Mouse (Mus musculus) heart, embryonic 12.5 days (tissue): ENCODE measurements around the gene 1700025C18Rik. TPM values are rescaled to one million over a fixed set of nuclear protein-coding genes. Genes with fewer than 3 reads are reported as not detected.

Experiments
- ATAC-seq: fragments of 200-750 bp; cut with Nextera tagmentation; 2 replicates; pipeline ENCODE4 v1.8.0; 2017; ENCODE audit warnings: moderate TSS enrichment, moderate library complexity; ENCODE audit not compliant: insufficient number of reproducible peaks, low FRiP score
- H3K27ac ChIP-seq: fragments of 300-500 bp; sonication (generic); 2 replicates; pipeline ENCODE4 v1.5.1; 2016; ENCODE audit warnings: mild to moderate bottlenecking, moderate library complexity; ENCODE audit not compliant: poor library complexity, severe bottlenecking
- H3K27me3 ChIP-seq: fragments of 300-500 bp; sonication (generic); replicated peaks from 2 replicates; pipeline ENCODE4 v1.6.1; 2016; ENCODE audit warnings: mild to moderate bottlenecking, moderate library complexity
- H3K36me3 ChIP-seq: fragments of 300-500 bp; sonication (generic); 2 replicates; pipeline ENCODE4 v1.6.1; 2016; ENCODE audit warnings: mild to moderate bottlenecking, moderate library complexity
- H3K4me1 ChIP-seq: fragments of 300-500 bp; sonication (generic); replicated peaks from 2 replicates; pipeline ENCODE4 v1.6.1; 2016; ENCODE audit warnings: mild to moderate bottlenecking
- H3K4me2 ChIP-seq: fragments of 300-500 bp; sonication (generic); 2 replicates; pipeline ENCODE4 v1.6.1; 2016; ENCODE audit warnings: mild to moderate bottlenecking, moderate library complexity
- H3K4me3 ChIP-seq: fragments of 300-500 bp; sonication (generic); 2 replicates; pipeline ENCODE4 v1.5.1; 2016; ENCODE audit warnings: mild to moderate bottlenecking
- H3K9ac ChIP-seq: fragments of 300-500 bp; sonication (generic); 2 replicates; pipeline ENCODE4 v1.6.1; 2016; ENCODE audit warnings: mild to moderate bottlenecking, moderate library complexity
- H3K9me3 ChIP-seq: fragments of 300-500 bp; sonication (generic); replicated peaks from 2 replicates; pipeline ENCODE4 v1.6.1; 2016; ENCODE audit warnings: mild to moderate bottlenecking, moderate library complexity
- WGBS: fragments of 180-500 bp; shearing (Covaris S2); methylation state at CpG from one replicate; pipeline ENCODE4 v1.1.7; 2016; 5-methylcytosine and 5-hydroxymethylcytosine counted together
- polyA plus RNA-seq: library from polyadenylated mRNA; unstranded; fragments of >200 nt; fragmentation: Nextera tagmentation; extraction: Ambion mirVana; gene quantifications from 2 replicates; pipeline ENCODE4 v1.2.1, GENCODE M21; 2016

1700025C18Rik gene
- polyA plus RNA-seq, 1 experiment from 2014 or later, result not detected

GRCm38 (mm10) chr2:165056377-165057085 is 34.0 kb downstream of the 1700025C18Rik start:
- no peaks in the 10 kb centered on the region for H3K36me3 ChIP-seq
- no peak overlapping the region for H3K27ac ChIP-seq
- H3K4me1 ChIP-seq, result peaks cover 20% of the 10 kb centered on the region
- no peak for ATAC-seq
- H3K4me3 ChIP-seq, result peak overlapping the region; percentile 46
- peak overlapping the region; percentile 76 for H3K4me2 ChIP-seq
- H3K9ac ChIP-seq, result no peak overlapping the region
- H3K27me3 ChIP-seq, result peaks cover 13% of the 10 kb centered on the region
- 72% methylated on average over 14 of the region's 14 CpGs for WGBS
- H3K9me3 ChIP-seq, result no peaks in the 10 kb centered on the region

DNA sequence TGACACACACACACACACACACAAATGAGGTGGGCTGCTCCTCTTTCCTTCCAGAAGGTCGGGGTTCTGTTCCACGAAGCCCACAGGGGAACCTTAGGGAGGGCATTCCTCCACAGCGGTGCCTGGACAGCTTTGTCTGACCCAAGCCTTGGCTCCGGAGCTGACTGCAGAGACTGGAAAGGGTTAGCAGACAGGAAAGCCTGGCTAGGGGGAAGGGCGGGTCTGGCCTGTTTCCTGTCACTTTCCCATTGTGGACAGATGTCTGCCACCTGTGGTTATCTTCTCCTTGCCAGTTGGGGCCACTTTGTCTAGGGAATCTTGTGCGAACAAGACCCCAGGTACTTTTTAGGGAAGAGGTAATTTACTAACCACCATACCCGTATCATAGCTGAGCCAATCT is 34.6 kb downstream of the 1700025C18Rik start:
- H3K36me3 ChIP-seq, result no peaks in the 10 kb centered on the region
- peaks cover 13% of the 10 kb centered on the region for H3K27me3 ChIP-seq
- H3K4me2 ChIP-seq, result peak overlapping the region; percentile 76
- peaks cover 20% of the 10 kb centered on the region for H3K4me1 ChIP-seq
- peak overlapping the region; percentile 43 for H3K9ac ChIP-seq
- no peak; the same call in 1 of the 2 replicates for ATAC-seq
- 2% methylated on average over 7 of the region's 7 CpGs for WGBS
- no peak overlapping the region for H3K27ac ChIP-seq
- H3K4me3 ChIP-seq, result peak overlapping the region; percentile 46
- H3K9me3 ChIP-seq, result no peaks in the 10 kb centered on the region

DNA sequence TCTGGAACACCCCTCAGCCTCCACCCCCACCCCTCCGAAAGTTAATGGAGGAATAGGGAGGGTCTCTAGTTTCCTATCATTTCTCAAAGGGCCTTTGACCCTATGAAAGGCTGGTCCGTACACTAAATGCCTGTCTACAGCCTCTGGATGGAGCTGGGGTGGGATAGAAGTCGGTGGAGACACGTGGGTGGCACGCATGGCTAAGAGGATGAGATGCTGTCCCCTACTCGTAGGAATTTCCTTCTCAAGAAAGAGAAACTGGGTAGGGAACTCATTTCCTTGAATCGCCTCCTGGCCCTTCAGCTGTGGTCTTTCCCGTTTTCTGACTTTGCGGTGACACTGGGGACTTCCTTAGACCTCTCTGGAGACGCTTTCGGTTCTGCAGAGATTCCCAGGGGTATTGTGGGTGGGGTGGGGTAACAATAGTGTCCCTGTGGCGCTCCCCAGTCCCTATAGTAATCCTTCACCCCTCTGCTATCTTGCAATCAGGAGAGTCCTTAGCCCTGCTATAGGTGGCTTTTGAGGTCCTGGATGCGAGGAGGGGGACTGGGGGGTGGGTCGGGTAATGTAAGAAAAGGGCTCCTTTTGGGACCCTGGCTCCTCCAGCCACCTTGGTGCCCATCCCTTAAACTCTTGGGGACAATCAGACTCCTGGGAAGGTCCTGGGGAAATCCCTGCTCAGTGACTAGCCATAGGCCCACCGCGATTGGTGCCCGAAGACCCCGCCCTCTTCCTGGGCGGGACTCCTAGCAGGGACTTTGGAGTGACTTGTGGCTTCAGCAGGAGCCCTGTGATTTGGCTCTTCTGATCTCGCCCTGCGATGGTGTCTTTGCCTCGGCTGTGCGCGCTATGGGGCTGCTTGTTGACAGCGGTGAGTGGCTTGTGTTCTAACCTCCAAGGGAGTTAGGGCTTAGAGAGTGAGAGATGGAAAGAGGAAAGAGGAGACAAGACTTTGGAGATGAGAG is 35.4 kb downstream of the 1700025C18Rik start, which contains the start of gene Cd40:
Gene Cd40 (plus strand): TSS at position 740 of the 965 bp plus-strand sequence.
- WGBS, result 13% methylated on average over 25 of the region's 25 CpGs
- Histone ChIP-seq H3K9me3 (no peaks in the 10 kb centered on the region), H3K9ac (peak within 1 kb of the TSS; percentile 59), H3K4me2 (peak within 1 kb of the TSS; percentile 76), H3K27ac (no peak within 1 kb of the TSS), H3K4me3 (peak within 1 kb of the TSS; percentile 46), H3K27me3 (peaks cover 13% of the 10 kb centered on the region), H3K4me1 (peaks cover 20% of the 10 kb centered on the region), H3K36me3 (no peaks in the 10 kb centered on the region)
- ATAC-seq, result peak; percentile 82

DNA sequence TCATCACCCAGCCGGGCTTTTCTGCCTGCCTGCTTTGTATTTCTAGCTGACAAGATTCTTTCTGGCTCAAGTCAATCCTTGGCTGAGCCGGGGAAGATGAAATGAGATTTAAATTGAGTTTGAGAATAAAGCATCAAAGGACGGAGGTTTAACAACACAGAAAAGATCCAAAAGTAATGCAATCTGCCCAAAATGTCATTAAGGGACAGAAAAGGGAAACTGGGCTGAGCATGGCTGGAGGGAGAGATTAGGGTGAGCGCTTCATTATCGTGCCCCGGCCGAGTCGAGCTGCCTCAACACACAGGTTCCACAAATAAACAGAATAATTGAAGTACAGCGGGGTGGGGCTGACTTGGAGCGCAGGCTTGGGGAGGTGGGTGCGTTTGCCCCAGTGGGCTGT is 39.0 kb downstream of the 1700025C18Rik start:
- WGBS, result 38% methylated on average over 11 of the region's 11 CpGs
- ATAC-seq, result no peak
- H3K9ac ChIP-seq, result no peak overlapping the region
- H3K4me3 ChIP-seq, result no peak overlapping the region
- no peak overlapping the region for H3K27ac ChIP-seq
- peaks cover 17% of the 10 kb centered on the region; the same call in 1 of the 2 replicates for H3K27me3 ChIP-seq
- H3K36me3 ChIP-seq, result no peaks in the 10 kb centered on the region
- H3K4me1 ChIP-seq, result peaks cover 19% of the 10 kb centered on the region
- no peak overlapping the region for H3K4me2 ChIP-seq
- H3K9me3 ChIP-seq, result no peaks in the 10 kb centered on the region

GRCm38 (mm10) chr2:165050826-165051548 is 39.6 kb downstream of the 1700025C18Rik start:
- Histone ChIP-seq H3K36me3 (no peaks in the 10 kb centered on the region), H3K27me3 (0 out of 2 replicates have a peak, but pooled peaks cover 17% of the 10 kb centered on the region), H3K9me3 (no peaks in the 10 kb centered on the region), H3K4me1 (peaks cover 13% of the 10 kb centered on the region), H3K4me2 (no peak overlapping the region), H3K4me3 (no peak overlapping the region), H3K27ac (no peak overlapping the region), H3K9ac (no peak overlapping the region)
- 62% methylated on average over 18 of the region's 18 CpGs for WGBS
- no peak for ATAC-seq

DNA sequence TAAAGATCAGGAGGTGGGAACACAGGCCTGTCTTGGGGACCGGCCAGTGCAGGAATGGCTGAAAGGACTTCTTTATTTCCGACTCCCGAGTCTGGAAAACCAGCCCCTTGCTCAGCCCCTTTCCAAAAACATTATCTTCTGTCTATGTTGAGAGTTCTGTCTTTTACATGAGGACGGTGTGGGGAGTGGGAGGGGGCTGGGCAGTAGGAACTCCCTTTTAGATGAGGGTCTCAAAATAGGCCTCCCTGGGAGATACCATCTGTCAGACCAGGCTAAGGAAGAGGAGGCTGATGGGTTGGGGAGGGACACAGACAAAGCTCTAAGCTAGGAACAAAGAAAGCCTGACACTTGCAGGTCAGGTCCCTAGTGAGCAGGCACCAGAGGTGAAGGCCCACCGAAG is 41.5 kb downstream of the 1700025C18Rik start:
- Histone ChIP-seq H3K4me2 (no peak overlapping the region), H3K4me1 (no peaks in the 10 kb centered on the region), H3K27ac (no peak overlapping the region), H3K36me3 (no peaks in the 10 kb centered on the region), H3K9ac (no peak overlapping the region), H3K9me3 (no peaks in the 10 kb centered on the region), H3K4me3 (no peak overlapping the region), H3K27me3 (0 out of 2 replicates have a peak, but pooled peaks cover 17% of the 10 kb centered on the region)
- 52% methylated on average over 5 of the region's 5 CpGs for WGBS
- no peak for ATAC-seq

GRCm38 (mm10) chr2:165043729-165044128 is 46.8 kb downstream of the 1700025C18Rik start:
- no peak overlapping the region for H3K9ac ChIP-seq
- 62% methylated on average over 2 of the region's 2 CpGs for WGBS
- H3K4me3 ChIP-seq, result no peak overlapping the region
- H3K9me3 ChIP-seq, result no peaks in the 10 kb centered on the region
- H3K4me2 ChIP-seq, result no peak overlapping the region
- no peak for ATAC-seq
- no peaks in the 10 kb centered on the region for H3K27me3 ChIP-seq
- no peak overlapping the region for H3K27ac ChIP-seq
- no peaks in the 10 kb centered on the region for H3K36me3 ChIP-seq
- no peaks in the 10 kb centered on the region for H3K4me1 ChIP-seq

GRCm38 (mm10) chr2:165043090-165043636 is 47.4 kb downstream of the 1700025C18Rik start:
- Histone ChIP-seq H3K9ac (no peak overlapping the region), H3K27me3 (no peaks in the 10 kb centered on the region), H3K9me3 (no peaks in the 10 kb centered on the region), H3K4me2 (peak overlapping the region; percentile 4; the same call in 1 of the 2 replicates), H3K4me1 (no peaks in the 10 kb centered on the region), H3K27ac (no peak overlapping the region), H3K4me3 (no peak overlapping the region), H3K36me3 (no peaks in the 10 kb centered on the region)
- ATAC-seq, result no peak
- WGBS, result 36% methylated on average over 17 of the region's 17 CpGs

DNA sequence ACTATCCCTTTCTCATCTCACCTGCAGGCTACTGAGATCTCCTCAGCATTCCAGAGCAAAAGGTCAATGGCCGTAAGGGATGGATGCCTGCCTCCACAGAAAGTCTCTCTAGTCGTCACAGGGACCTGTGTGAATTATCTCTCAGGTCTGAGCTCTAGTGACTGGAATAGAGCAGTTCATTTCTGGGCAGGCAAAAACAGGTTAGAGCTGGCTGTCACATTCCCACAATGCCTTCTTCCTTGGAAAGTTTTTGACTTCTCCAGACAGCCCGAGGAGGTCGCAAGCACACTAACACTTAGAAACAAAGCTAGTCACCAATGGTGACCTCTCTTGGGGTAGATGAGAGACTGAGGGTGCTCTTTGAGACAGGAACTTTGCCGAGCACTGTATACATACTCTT is 48.4 kb downstream of the 1700025C18Rik start:
- Histone ChIP-seq H3K4me3 (no peak overlapping the region), H3K9ac (no peak overlapping the region), H3K36me3 (no peaks in the 10 kb centered on the region), H3K4me2 (no peak overlapping the region), H3K27me3 (no peaks in the 10 kb centered on the region), H3K9me3 (no peaks in the 10 kb centered on the region), H3K27ac (no peak overlapping the region), H3K4me1 (no peaks in the 10 kb centered on the region)
- ATAC-seq, result no peak
- WGBS, result 63% methylated on average over 5 of the region's 5 CpGs

- Histone ChIP-seq H3K4me3 (no peak overlapping the region), H3K4me1 (peaks cover 17% of the 10 kb centered on the region), H3K4me2 (no peak overlapping the region), H3K27ac (no peak overlapping the region), H3K9ac (no peak overlapping the region), H3K27me3 (no peaks in the 10 kb centered on the region), H3K36me3 (no peaks in the 10 kb centered on the region), H3K9me3 (no peaks in the 10 kb centered on the region)
- 57% methylated on average over 4 of the region's 4 CpGs for WGBS
- no peak for ATAC-seq
These were observed 53.1 kb downstream of the 1700025C18Rik start for GRCm38 (mm10) chr2:165037415-165037814.
